Comparison of ENCODE assay signal across 9 mouse cellular contexts in the genomic region with DNA sequence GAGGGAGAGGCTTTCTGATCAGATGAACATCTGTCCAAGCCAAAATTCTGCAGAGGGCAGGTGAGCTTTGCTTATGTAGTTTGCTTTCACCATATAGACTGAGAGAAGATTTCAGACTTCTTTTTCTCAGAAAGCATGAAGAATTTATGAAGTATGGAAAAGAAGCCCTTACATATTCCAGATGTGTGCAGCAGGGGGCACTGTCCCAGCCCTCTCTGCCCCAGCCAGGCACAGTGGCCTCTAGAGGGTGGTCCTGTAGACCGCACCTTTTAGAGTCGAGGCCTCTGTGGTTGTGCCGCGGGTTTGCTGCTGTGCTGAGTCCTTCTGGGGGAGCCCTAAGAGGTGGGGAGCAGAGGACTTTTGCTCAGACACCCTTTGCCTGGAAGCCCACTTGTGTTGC. TPM values are rescaled to one million over a fixed set of nuclear protein-coding genes. Genes with fewer than 3 reads are reported as not detected.
DNase-seq lines count a peak whose midpoint lies in the region; ATAC-seq and TF ChIP-seq lines count a peak whose summit lies in the region.
"Had no signal": no experiment of that assay in that cellular context is flagged by ENCODE, and none has a peak within 500 bp of the region (broad histone marks: within the 10 kb centered on the region; RNA-seq: fewer than 3 reads in every experiment).

No protein-coding gene starts in this region.

- no peaks in the 10 kb centered on the region for H3K4me1 ChIP-seq in midbrain, embryonic 11.5 days (ENCODE audit: control insufficient read depth, insufficient read depth, low read length)
- H3K4me1 ChIP-seq in midbrain, embryonic 14.5 days (ENCODE audit: control insufficient read depth, insufficient read depth, low read length), result no peaks in the 10 kb centered on the region
- H3K4me1 ChIP-seq in embryonic fibroblast, embryonic 13.5 days (ENCODE audit: control insufficient read depth, insufficient read depth, low read length), result no peaks in the 10 kb centered on the region
- H3K4me1 ChIP-seq: heart, embryonic 13.5 days had no signal

- TF ChIP-seq POLR2A in embryonic fibroblast, embryonic 13.5 days (IDR thresholded peaks at IDR 0.05; ENCODE audit: low read depth, low read length), result no peak

- ATAC-seq in midbrain, embryonic 11.5 days (ENCODE audit: low FRiP score), result no peak
- ATAC-seq in midbrain, embryonic 14.5 days (ENCODE audit: low FRiP score, low TSS enrichment), result no peak

- H3K4me3 ChIP-seq in midbrain, embryonic 11.5 days (ENCODE audit: low read depth, low read length), result no peak overlapping the region
- H3K4me3 ChIP-seq in midbrain, embryonic 14.5 days (replicated peaks; ENCODE audit: low read depth, low read length), result no peak overlapping the region
- no peak overlapping the region for H3K4me3 ChIP-seq in embryonic fibroblast, embryonic 13.5 days (ENCODE audit: insufficient read depth, low read length)
- H3K4me3 ChIP-seq: heart, embryonic 13.5 days had no signal

- H3K9me3 ChIP-seq in midbrain, embryonic 11.5 days (ENCODE audit: control insufficient read depth, low read length), result no peaks in the 10 kb centered on the region
- no peaks in the 10 kb centered on the region for H3K9me3 ChIP-seq in midbrain, embryonic 14.5 days (ENCODE audit: control insufficient read depth, low read length)
- H3K9me3 ChIP-seq: heart, embryonic 13.5 days had no signal

- peaks cover 8% of the 10 kb centered on the region; the same call in 1 of the 2 replicates for H3K36me3 ChIP-seq in midbrain, embryonic 11.5 days (ENCODE audit: control insufficient read depth, insufficient read depth, low read length)
- peaks cover 76% of the 10 kb centered on the region for H3K36me3 ChIP-seq in midbrain, embryonic 14.5 days (ENCODE audit: control insufficient read depth, insufficient read depth, low read length)

- DNase-seq in cerebellum, adult 9-10 months, result peak; percentile 7
- DNase-seq in cerebellum, adult 8-10 months, result no peak
- DNase-seq in midbrain, embryonic 11.5 days (ENCODE audit: low spot score, missing footprints), result peak; percentile 84
- no peak for DNase-seq in midbrain, embryonic 14.5 days
- peak; percentile 47 for DNase-seq in thymus, postnatal 14 days
- DNase-seq in left cerebral cortex, adult 11 months (ENCODE audit: low spot score), result no peak
- DNase-seq in right cerebral cortex, postnatal 4 days, result no peak

- 64% methylated on average over 4 of the region's 4 CpGs for WGBS in midbrain, embryonic 11.5 days
- WGBS in midbrain, embryonic 14.5 days, result 69% methylated on average over 4 of the region's 4 CpGs

- H3K27ac ChIP-seq in midbrain, embryonic 11.5 days (ENCODE audit: low read depth, low read length), result no peak overlapping the region
- H3K27ac ChIP-seq in midbrain, embryonic 14.5 days (replicated peaks; ENCODE audit: low read depth, low read length), result no peak overlapping the region
- no peak overlapping the region for H3K27ac ChIP-seq in embryonic fibroblast, embryonic 13.5 days (ENCODE audit: insufficient read depth, low read length)
- H3K27ac ChIP-seq: heart, embryonic 13.5 days had no signal

- peak; percentile 63 for TF ChIP-seq CTCF in embryonic fibroblast, embryonic 13.5 days (IDR thresholded peaks at IDR 0.05; ENCODE audit: borderline replicate concordance, insufficient read depth, low read length)

- H3K27me3 ChIP-seq in midbrain, embryonic 11.5 days (ENCODE audit: control insufficient read depth, insufficient read depth, low read length), result no peaks in the 10 kb centered on the region
- H3K27me3 ChIP-seq in midbrain, embryonic 14.5 days (ENCODE audit: control insufficient read depth, insufficient read depth, low read length), result no peaks in the 10 kb centered on the region
- H3K27me3 ChIP-seq: heart, embryonic 13.5 days had no signal

- H3K4me2 ChIP-seq in midbrain, embryonic 11.5 days, result no peak overlapping the region
- no peak overlapping the region for H3K4me2 ChIP-seq in midbrain, embryonic 14.5 days (ENCODE audit: low read length)
- H3K4me2 ChIP-seq: heart, embryonic 13.5 days had no signal

- no peak overlapping the region for H3K9ac ChIP-seq in midbrain, embryonic 11.5 days (ENCODE audit: low read length)
- no peak overlapping the region for H3K9ac ChIP-seq in midbrain, embryonic 14.5 days (replicated peaks; ENCODE audit: low read length)
- H3K9ac ChIP-seq: heart, embryonic 13.5 days had no signal

RNA-seq across cellular contexts. Expression of gene Cds2, which starts 43.0 kb away (rescaled TPM):
- polyA plus RNA-seq in midbrain, embryonic 11.5 days (2014; fragmentation: Nextera tagmentation; extraction: Ambion mirVana), result 25.6 and 30.7 TPM in 2 replicates
- polyA plus RNA-seq in midbrain, embryonic 14.5 days (2014; fragmentation: Nextera tagmentation; extraction: Ambion mirVana), result 44.7 and 65.1 TPM in 2 replicates
- 52.2 and 53.5 TPM in 2 replicates for polyA plus RNA-seq in embryonic fibroblast, embryonic 13.5 days (2011; ENCODE audit: insufficient read length, low read depth, missing spikeins)

RNA-seq across cellular contexts. Expression of gene Pcna, which starts 52.9 kb away (rescaled TPM):
- polyA plus RNA-seq in midbrain, embryonic 11.5 days (2014; fragmentation: Nextera tagmentation; extraction: Ambion mirVana), result 405 and 408 TPM in 2 replicates
- polyA plus RNA-seq in midbrain, embryonic 14.5 days (2014; fragmentation: Nextera tagmentation; extraction: Ambion mirVana), result 116 and 129 TPM in 2 replicates
- 148 and 203 TPM in 2 replicates for polyA plus RNA-seq in embryonic fibroblast, embryonic 13.5 days (2011; ENCODE audit: insufficient read length, low read depth, missing spikeins)

RNA-seq across cellular contexts. Expression of gene Tmem230, which starts 58.4 kb away (rescaled TPM):
- 54.2 and 57.1 TPM in 2 replicates for polyA plus RNA-seq in midbrain, embryonic 11.5 days (2014; fragmentation: Nextera tagmentation; extraction: Ambion mirVana)
- polyA plus RNA-seq in midbrain, embryonic 14.5 days (2014; fragmentation: Nextera tagmentation; extraction: Ambion mirVana), result 43.8 and 51.3 TPM in 2 replicates
- 31.5 and 32.8 TPM in 2 replicates for polyA plus RNA-seq in embryonic fibroblast, embryonic 13.5 days (2011; ENCODE audit: insufficient read length, low read depth, missing spikeins)

Comparison
In these comparisons a context has a peak if more than half of its experiments do, and no peak if none do; other contexts are left out.
1. DNase-seq: peak in cerebellum, adult 9-10 months (single experiment), midbrain, embryonic 11.5 days (single experiment) and thymus, postnatal 14 days (single experiment); none in cerebellum, adult 8-10 months (single experiment), midbrain, embryonic 14.5 days (single experiment), left cerebral cortex, adult 11 months (single experiment) and right cerebral cortex, postnatal 4 days (single experiment).